Mouse (Mus musculus): Measurements from ENCODE around the gene Irf2bpl.

Irf2bpl gene

DNA sequence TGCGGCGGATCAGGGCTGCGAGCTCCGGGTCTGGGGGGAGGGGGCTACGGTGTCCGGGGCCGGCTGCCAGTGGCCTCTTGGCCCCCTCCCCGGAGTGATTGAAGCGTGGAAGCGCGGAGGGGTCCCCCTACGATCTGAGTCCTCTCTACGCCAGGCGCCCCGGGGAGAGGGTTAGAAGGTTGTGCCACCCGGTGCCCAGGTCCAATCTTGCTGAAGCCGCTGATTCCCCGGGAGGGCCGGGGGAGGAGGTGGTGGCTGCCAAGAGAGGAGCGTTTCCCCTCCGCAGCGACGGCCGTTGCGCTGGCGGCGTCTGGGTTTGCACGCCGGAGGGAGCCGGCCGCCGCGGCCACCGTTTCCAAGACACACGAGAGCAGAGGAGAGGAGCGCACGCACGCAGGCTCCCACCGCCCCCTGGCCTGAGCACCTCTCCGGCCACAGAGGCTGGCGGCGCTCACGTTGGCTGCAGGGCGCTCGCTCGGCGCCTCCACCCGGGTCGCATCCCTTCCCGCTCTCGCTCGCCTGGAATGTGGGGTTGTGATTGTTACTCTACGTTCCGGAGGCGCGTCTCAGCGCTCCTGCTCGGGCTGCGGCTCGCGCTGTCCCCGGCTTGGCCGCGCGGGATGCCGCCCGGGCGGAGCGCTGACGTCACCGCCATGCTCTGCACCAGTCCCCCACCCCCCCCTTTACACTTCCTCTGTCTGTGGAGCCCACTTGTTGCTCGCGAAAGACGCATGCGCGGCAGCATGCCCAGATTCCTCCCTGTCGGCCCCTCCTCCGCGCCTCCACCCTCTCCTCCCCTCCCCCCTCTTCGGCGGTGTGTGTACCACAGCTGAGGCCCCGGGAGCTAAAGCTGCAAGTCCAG lies at the start of gene Irf2bpl:
TSS of gene Irf2bpl (minus strand) at position 602 of the 862 bp plus-strand sequence.
- peak; percentile 98 for DNase-seq (ENCODE audit: low read depth, low spot score)

DNA sequence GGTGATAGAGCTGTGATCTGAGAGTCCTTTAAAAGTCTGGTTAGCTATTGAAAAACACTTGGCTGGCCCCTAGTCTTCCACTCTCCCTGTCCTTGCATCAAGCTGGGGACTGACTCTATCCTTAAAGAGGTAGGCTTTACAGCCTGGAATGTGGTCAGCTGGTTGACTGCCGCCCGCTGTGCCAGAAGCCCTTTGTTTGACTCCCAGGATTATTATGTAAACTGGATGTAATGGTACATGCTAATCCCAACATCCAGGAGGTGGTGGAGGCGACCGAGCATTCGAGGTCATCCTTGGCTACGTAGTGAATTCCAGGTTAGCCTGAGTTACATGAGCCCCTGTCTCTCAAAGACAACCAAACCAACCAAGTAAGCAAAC lies 48.0 kb upstream of the Irf2bpl start:
- DNase-seq (ENCODE audit: low read depth, low spot score): no peak

DNA sequence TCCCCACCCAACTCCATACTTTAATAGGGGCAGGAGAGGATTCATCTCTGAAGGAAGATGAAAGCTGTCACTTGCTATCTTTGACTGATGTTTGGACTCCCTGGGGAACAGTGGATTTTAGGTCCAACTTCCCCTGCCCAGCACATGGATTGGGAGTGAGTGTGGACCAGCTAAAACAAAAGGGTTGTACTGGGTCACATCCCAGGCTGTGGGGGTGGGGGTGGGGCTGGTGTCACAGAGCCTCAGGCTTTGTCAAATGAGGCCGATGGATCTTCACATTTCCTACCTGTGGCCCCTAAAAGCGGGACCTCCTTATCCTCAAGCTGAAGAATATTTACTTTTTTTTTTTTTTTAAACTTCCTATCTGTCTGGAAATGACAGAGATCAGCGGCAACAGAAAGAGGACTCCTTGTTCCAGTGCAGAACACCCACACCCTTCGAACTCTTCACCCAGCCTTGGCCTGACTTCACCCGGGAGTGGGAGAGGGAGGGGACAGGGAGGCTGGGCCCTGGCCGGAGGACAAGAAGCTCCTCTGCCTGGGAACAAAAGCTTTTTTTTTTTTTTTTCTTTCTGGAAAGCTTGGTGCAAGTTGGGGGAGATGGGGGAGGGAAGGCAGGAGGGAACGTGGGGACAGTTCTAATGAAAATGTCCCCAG lies 47.4 kb upstream of the Irf2bpl start:
- no peak for DNase-seq (ENCODE audit: low read depth, low spot score)

DNA sequence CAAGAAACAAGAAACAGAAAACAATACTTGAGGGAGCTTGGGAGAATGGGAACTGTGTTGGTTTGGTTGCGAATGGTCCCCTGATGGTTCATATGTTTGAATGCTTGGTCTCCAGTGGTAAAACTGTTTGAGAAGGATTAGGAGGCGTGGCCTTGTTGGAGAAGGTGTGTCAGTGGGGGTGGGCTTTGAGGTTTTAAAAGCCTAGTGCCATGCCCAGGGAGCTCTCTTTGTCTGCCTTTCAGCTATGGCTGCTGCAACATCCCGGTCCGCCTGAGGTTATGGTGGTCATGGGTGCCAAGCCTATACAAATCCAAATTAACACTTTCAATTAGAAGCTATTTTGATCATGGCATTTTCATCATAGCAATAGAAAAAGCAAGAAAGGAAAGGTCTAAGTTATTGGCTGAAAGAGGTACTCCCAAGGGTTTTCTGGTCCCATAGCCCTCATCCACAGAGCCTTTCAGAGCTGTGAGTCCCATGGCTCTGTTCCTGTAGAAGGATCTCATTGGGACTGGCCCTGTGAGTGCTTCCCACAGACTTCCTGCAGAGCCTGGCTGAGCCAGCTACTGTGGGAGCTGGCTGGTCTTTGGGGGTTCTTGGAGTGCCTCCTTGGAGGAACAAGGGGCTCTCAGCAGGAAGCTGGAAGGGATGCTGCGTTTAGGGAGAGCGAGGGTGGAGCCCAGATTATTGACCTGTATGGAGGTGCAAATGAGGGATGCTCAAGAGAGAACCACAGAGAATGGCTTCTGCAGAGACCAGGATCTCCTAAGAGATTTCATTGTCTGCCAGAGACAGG lies 46.5 kb upstream of the Irf2bpl start:
- DNase-seq (ENCODE audit: low read depth, low spot score): no peak

DNA sequence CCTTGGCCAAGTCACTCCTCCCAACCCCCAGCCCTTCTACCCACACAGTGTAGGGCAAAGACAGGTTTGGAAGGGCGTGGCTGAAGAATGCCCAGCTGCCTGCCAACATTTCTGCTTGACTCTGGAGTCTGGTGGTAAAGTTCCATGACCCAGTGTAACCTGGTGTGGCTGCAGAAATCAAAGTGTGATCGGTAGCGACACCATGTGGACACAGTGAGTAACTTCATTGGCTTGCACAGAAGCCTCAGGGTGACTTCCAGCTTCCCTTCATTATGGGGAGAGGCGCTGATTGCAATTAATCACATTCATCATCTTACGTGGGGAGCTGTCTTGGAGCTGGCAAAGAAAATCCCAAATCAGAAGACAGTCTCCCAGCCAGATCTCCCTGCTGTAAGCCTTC lies 39.2 kb upstream of the Irf2bpl start:
- DNase-seq (ENCODE audit: low read depth, low spot score): peak; percentile 91

DNA sequence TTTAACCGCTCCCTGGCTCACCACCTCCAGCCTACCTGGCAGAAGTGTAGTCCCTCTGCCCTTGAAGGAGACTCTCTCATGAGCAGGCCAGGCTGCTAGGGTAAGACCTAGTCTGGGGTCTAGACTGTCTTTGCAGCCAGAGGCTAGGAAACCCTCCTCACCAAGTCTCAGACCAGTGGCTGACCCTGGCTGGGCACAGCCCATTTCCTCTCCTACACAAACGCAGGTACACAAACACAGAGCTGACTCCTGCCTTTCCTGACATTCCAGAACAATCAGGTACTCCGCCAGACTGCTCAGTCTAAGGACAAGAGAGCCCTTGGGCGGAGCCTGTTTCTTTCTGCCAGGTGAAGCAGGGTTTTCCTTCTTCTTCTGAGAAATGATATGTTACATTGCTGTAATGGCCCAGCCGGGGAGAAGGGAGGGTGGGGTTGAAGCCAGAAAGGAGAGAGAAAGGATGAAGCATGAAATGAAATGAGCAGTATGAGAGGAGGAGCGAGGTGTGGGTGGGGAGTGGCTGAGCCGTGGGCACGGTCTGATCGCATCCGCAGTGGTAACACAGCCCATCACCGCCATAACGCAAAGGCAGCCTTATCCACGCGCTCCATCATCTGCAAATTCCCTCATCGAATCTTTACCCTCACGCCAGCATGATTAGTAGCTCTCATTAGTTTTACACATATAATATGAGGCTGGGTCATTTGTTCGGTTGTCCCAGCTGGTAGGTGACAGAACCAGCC lies 34.6 kb upstream of the Irf2bpl start:
- DNase-seq (ENCODE audit: low read depth, low spot score): no peak

DNA sequence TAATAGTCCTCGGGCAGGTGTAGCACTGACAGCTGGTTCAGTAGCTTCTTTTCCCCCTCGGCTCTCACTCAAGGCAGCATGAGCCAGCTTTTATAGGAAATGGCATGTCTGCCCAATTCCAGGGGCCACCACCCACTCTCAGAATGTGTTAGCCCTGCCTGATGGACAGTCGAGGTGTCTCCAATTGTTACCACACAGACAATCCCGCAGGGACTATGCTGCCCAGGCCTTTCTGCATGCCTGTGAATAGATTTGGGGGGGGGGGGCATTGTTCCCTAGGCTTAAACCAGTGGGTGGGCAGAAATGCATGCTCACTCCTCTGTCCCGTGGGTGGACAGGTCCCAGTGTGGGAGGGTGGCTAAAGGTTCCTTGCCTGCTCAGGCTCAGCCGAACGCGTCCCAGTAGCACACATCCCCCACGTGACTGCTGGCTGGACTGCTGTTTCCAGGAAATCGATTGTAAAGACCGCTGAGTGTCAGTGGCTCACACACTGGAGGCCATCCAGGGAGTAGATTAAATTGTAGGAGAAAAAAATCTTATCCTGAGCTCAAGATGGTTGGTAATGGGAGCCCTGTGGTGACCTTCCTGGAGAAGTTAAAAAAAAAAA lies 33.9 kb upstream of the Irf2bpl start:
- DNase-seq (ENCODE audit: low read depth, low spot score): no peak

DNA sequence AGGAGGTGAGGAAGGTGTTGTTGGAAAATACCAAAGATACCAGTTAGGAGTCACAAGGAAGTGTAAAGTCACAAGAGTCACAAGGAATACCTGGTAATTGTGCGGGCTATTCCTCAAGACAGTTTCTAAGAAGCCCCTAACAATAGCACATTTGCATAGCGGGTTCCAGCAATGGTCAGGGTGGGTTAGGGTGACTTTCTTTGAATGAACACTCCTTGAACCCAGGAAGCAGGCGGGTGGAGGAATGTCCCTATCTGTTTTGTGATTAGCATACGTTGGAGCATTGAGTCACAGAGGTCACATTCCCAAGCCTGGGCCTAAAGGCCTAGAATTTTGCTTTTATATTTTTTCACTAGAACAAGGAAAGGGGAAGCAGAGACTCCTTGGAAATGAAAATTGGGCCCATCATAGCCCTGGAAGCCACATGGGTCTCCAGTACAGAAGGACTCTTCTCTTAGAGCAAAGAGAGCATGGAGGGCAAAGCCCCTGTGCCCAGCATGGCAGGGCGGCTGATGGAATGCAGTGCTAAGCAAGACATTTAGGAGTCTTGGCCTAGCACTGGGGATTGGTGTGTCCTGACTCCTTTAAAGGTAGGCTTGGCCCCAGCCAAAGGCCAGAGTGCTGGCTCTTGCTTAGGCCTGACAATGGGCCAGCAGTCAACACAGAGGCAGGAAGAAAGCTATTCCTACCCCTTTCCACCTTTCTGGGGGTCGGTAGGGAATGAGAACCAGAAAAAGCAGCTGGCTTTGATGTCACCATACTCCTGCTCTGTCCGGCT lies 32.4 kb upstream of the Irf2bpl start:
- no peak for DNase-seq (ENCODE audit: low read depth, low spot score)

DNA sequence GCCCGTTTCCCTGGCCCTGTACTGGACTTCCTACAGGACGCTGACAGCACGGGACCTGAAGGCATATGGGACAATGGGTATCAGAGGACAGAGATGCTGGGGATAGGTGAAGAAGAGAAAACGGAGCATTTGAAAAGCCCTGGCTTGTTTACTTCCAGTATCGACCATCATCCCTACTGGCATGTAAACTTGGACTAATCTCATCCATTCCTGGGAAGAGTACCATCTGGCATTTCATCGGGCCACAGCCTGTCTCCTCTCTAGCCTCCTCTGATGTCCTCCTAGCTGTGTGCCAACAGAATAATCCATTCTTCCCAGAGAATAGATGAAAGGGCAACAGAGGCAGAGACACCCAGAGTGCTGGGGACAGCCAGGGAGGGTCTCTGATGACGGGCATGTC lies 31.0 kb upstream of the Irf2bpl start:
- DNase-seq (ENCODE audit: low read depth, low spot score): no peak

DNA sequence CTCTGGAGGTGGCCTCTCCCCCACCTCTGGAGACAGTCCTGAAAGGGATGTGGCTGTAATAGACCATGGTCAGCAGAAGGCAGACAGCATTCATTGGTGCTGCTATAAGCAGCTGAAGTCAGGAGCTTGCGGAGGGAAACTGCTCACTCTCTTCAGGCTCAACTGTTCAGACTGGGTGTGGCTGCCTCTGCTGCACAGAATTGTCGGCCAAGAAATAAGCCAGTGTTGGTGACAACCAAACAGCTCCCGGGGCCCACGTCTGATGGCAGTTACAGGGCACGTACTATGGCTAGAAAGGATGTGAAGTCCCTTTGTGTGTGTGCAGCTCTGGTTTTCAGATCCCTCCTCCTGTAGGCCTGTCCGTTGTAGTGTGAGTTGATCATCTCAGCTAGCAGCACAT lies 30.2 kb upstream of the Irf2bpl start:
- no peak for DNase-seq (ENCODE audit: low read depth, low spot score)

DNA sequence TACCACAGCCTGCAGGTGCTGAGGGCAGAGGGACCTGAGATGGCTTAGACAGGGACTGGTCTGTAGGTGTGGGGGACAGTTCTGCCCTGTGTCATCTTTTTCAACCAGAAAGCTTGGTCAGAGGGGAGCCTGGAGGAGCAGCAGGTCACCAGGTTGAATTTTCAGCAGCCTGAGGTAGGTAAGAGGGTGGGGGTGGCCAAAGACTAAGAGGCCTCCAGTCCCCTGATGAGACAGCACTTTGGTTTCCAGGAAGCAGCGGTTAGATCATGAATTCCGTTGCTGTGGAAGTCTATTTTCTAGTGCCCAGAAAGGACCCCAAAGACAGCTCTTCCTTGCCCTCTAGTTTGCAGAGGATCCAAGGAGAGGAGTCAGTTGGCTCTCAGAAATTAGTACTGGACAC lies 29.8 kb upstream of the Irf2bpl start:
- no peak for DNase-seq (ENCODE audit: low read depth, low spot score)

DNA sequence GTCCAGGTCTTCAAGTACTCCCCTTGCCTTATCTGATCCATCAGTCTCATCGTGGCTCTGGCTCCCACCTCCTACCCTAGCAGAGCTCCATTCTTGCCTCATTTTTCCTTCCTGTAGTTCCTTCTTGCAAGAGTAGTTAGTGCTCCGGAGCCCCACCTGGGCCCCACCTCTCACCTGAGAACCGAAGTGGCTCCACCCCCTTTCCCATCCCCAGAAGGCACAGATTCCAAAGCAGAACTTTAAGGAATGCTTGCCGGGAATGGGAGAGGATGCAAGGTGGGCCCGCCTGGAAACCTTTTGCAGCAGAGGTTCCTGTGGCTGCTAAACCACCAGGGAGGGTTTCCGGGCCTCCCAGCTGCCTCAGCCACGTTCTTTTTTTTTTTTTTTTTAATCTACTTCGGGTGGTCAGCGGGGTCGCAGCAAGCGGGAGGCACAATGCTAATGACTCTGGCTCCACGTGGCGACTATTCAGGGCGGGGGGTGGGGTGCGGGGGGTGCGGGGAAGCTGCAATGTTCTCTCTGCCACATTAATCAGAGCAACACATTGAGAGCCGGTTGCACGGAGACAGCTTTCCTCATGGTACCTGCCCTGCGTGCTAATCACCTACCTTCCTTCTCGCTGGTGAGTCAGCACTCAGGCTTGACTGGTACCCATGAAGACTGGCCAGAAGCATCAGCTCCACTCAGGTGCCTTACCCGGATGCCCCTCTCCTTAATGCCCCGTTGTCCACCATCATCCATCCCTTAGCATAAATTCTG lies 27.9 kb upstream of the Irf2bpl start:
- no peak for DNase-seq (ENCODE audit: low read depth, low spot score)

DNA sequence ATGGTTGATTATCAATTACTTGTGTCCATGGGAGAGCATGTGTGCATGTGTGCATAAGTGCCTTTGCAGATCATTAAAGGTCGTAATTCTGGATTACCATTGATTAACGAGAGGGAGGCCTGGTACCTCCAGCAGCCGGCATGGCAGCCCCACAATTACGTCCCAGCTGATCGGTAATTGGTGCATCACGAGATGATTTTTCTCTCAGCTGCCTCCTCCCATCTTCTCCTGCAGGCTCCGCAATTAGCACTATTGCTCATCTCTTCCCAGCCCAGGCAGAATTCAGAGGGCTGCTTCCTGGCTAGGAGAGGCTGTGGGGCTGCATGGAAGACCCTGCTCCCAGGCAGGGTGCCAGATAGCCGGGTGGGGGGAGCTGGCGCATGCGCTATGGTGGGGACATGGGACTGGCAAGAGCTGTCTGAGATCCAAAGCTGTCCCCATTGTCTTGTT lies 26.9 kb upstream of the Irf2bpl start:
- DNase-seq (ENCODE audit: low read depth, low spot score): no peak

DNA sequence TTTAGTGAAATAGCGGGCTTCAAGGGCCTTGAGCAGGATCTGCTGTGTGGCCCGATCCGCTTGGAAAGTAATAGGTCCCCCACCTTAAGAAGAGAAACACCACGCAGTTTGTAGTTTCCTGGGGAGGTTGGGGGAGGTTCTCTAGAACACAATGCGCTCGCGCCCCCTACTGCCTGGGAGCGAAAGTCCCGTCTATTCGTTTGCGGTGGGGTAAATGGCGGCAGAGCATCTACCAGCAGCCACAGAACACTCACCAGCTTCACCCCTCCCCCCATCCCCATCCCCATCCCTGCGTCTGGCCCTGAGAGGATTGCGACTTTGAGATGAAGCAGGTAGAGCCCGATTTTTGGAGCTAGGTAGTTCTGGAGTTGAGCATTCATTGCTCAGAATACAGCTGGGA lies 21.8 kb upstream of the Irf2bpl start:
- DNase-seq (ENCODE audit: low read depth, low spot score): peak; percentile 89

DNA sequence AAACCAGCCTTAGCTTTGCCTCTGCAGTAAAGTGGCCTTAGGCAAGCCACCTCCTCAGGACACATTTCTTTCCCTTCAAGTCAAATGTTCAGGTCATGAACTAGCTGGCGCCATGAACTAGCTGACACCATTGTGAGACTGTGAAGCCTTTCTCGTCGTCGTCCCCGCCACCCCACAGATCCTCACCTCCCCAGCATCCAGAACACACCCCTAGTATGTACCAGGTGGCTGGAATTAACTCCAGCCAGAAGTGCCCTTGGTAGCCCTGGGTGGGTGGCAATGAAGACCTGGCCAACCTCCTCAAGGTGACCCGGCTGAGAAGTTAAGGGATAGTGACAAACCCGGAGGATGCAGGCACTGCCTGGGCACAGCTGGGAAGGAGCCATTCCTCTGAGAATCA lies 21.3 kb upstream of the Irf2bpl start:
- no peak for DNase-seq (ENCODE audit: low read depth, low spot score)

DNA sequence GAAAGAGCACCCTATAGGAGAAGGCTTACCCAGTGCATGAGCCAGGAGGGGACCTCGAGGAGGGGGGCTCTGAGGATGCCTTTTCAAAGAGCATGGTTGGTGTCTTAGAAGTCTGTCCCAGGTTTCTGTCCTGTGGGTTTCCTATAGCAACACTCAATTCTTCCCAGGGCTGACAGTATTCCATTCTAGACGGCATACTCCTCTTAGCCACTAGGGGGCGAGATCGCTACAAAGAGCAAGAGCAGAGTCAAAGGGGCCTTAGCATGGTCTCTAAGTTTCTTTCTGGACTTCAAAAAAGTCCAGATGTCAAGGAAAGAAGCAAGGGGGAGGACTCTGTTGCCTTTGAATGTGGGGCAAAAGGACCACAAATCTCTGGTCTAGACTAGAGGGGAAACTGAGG lies 20.6 kb upstream of the Irf2bpl start:
- DNase-seq (ENCODE audit: low read depth, low spot score): peak; percentile 74

DNA sequence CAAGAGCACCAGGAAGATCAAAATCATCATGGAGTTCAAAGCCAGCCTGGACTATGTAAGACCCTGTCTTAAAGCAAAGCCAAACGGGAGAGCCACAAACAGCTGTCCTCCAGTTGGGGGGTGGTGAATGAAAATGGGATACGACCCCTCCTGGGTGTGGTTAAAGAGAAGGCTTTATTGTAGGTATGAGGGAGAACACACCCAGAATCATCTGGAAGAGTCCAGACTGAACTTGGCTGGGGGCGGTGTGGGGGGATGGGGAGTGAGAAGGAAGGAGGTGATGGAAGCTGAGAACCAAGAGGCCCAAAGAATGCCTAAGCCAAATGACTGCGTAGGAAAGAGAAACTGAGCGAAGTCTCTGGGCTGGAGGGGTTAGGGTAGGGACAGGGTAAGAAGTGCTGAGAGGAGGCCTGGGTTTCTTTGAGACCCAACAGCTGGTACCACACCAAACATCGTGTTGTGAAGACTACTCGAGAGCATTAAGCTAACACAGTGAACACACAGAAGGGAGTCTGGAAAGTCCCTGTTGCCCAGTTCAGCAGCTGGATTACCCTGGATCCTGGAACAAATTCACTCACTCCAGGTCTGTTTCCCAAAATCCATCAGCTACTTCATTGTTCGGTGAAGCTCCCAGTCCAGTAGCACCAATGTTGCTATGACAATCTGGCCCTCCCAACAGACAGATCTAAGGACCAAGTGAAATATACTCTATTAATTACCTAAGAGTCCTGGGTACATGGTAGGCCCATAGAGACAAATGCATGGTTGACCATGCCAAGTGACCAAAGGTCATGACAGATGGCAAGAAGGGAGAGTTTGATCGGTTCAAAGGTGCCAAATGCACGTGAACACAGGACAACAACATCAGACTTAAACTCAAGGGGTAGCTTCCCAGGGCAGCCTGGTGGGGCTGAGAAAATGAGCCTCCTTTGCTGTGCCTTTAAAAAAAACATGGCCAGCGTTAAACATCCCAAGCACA lies 19.5 kb upstream of the Irf2bpl start:
- DNase-seq (ENCODE audit: low read depth, low spot score): no peak

DNA sequence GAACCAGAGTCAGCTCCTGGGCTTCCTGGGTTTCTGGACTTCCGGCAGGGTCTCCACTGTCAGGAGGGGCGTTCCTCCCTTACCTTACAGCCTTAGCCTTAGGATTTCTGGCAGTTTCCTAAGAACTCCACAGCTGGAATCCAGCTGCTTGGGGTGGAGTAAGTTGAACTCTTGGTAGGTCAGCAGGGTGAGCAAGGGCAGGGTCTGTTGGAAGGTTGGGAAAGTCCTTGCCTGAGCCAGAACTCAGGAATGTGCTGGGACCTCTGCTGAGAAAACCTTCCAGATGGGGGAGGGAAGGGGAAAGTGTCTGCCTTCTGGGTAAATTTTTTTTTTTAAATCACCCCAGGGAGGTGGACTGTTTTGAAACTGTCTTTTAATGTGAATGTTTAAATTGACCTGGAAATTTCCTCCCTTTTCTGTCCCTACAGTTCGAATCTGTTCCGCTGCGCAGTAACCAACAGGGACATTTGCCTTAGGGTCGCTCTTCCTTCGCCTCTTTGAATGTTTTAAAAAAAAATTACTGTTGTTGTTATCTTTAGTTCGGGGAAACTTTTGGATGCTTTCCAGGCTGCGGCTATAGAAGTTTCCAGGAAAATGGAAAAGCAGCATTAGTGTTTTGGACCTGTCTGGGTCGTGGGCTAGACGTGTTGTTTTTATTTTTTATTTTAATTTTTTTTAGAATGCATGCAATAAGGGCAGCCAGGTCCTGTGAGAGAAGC lies 15.0 kb upstream of the Irf2bpl start:
- peak; percentile 95 for DNase-seq (ENCODE audit: low read depth, low spot score)
